Mouse (Mus musculus) lung, adult 18-20 months (tissue): ENCODE data around the gene Ankrd55.

Source experiments
- DNase-seq, 2 experiments: peaks; one replicate each; pipeline ENCODE4 v3.0.0; 2022; ENCODE audit warnings: mixed read lengths in 2 of 2

Gene Ankrd55

GRCm38 (mm10) chr13:112345542-112345941 lies 57.3 kb downstream of the Ankrd55 start:
- no peak for DNase-seq

- DNase-seq = no peak
Measured at GRCm38 (mm10) chr13:112346031-112346430, 57.8 kb downstream of the Ankrd55 start.

- no peak for DNase-seq
Measured at GRCm38 (mm10) chr13:112346659-112347142, 58.5 kb downstream of the Ankrd55 start.

GRCm38 (mm10) chr13:112348250-112348649 lies 60.0 kb downstream of the Ankrd55 start:
- no peak for DNase-seq

GRCm38 (mm10) chr13:112348896-112349484 lies 60.7 kb downstream of the Ankrd55 start:
- DNase-seq = no peak

GRCm38 (mm10) chr13:112349500-112349899 lies 61.2 kb downstream of the Ankrd55 start:
- no peak for DNase-seq

- DNase-seq = no peak
Measured at GRCm38 (mm10) chr13:112351943-112352342, 63.7 kb downstream of the Ankrd55 start.

GRCm38 (mm10) chr13:112354109-112354867 lies 66.0 kb downstream of the Ankrd55 start:
- DNase-seq = no peak

- no peak for DNase-seq
Measured at GRCm38 (mm10) chr13:112354958-112355357, 66.7 kb downstream of the Ankrd55 start.

- no peak for DNase-seq
Measured at GRCm38 (mm10) chr13:112355794-112356486, 67.7 kb downstream of the Ankrd55 start.

GRCm38 (mm10) chr13:112361575-112361974 lies 73.3 kb downstream of the Ankrd55 start:
- DNase-seq = no peak

GRCm38 (mm10) chr13:112363218-112363617 lies 75.0 kb downstream of the Ankrd55 start:
- no peak for DNase-seq

GRCm38 (mm10) chr13:112363746-112364145 lies 75.5 kb downstream of the Ankrd55 start:
- DNase-seq = no peak

GRCm38 (mm10) chr13:112364698-112365097 lies 76.4 kb downstream of the Ankrd55 start:
- no peak for DNase-seq

GRCm38 (mm10) chr13:112365303-112365702 lies 77.1 kb downstream of the Ankrd55 start:
- DNase-seq = no peak

- peak; percentile 64 to 69 for DNase-seq
Measured at GRCm38 (mm10) chr13:112365762-112366161, 77.5 kb downstream of the Ankrd55 start.

- no peak for DNase-seq
Measured at GRCm38 (mm10) chr13:112366321-112367029, 78.2 kb downstream of the Ankrd55 start.

- DNase-seq = no peak
Measured at GRCm38 (mm10) chr13:112371729-112372128, 83.5 kb downstream of the Ankrd55 start.

GRCm38 (mm10) chr13:112375766-112376165 lies 87.5 kb downstream of the Ankrd55 start:
- DNase-seq = peak; percentile 46 to 54

- DNase-seq = no peak
Measured at GRCm38 (mm10) chr13:112378782-112379305, 90.6 kb downstream of the Ankrd55 start.

- DNase-seq = no peak
Measured at GRCm38 (mm10) chr13:112381476-112381875, 93.2 kb downstream of the Ankrd55 start.

- no peak for DNase-seq
Measured at GRCm38 (mm10) chr13:112382457-112382856, 94.2 kb downstream of the Ankrd55 start.

GRCm38 (mm10) chr13:112382956-112383355 lies 94.7 kb downstream of the Ankrd55 start:
- DNase-seq = peak in 1 of 2 experiments; percentile 38
